Mouse (Mus musculus) neural tube, embryonic 13.5 days (tissue): ENCODE data around the gene Gm21972. TPM values are rescaled to one million over a fixed set of nuclear protein-coding genes. Genes with fewer than 3 reads are reported as not detected.

Experiments
- ATAC-seq: fragments of 200-750 bp; cut with Nextera tagmentation; 2 replicates; pipeline ENCODE4 v1.8.0; 2017; ENCODE audit warnings: low read depth, mild to moderate bottlenecking, moderate TSS enrichment, moderate library complexity
- H3K27ac ChIP-seq: fragments of 300-500 bp; sonication (generic); replicated peaks from 2 replicates; pipeline ENCODE4 v1.5.1; 2015; ENCODE audit warnings: moderate library complexity, mild to moderate bottlenecking, inconsistent platforms
- H3K27me3 ChIP-seq: fragments of 300-500 bp; sonication (generic); 2 replicates; pipeline ENCODE4 v1.6.1; 2015; ENCODE audit warnings: mild to moderate bottlenecking, inconsistent platforms
- H3K36me3 ChIP-seq: fragments of 300-500 bp; sonication (generic); 2 replicates; pipeline ENCODE4 v1.6.1; 2015; ENCODE audit warnings: mild to moderate bottlenecking, inconsistent platforms
- H3K4me1 ChIP-seq: fragments of 300-500 bp; sonication (generic); replicated peaks from 2 replicates; pipeline ENCODE4 v1.6.1; 2015; ENCODE audit warnings: inconsistent platforms
- H3K4me2 ChIP-seq: fragments of 300-500 bp; sonication (generic); 2 replicates; pipeline ENCODE4 v1.6.1; 2015; ENCODE audit warnings: inconsistent platforms, mild to moderate bottlenecking, moderate library complexity
- H3K4me3 ChIP-seq: fragments of 300-500 bp; sonication (generic); 2 replicates; pipeline ENCODE4 v1.5.1; 2015; ENCODE audit warnings: mild to moderate bottlenecking, inconsistent platforms
- H3K9ac ChIP-seq: fragments of 300-500 bp; sonication (generic); 2 replicates; pipeline ENCODE4 v1.6.1; 2015; ENCODE audit warnings: moderate library complexity, mild to moderate bottlenecking, inconsistent platforms
- H3K9me3 ChIP-seq: fragments of 300-500 bp; sonication (generic); 2 replicates; pipeline ENCODE4 v1.6.1; 2016; ENCODE audit warnings: inconsistent platforms
- WGBS: fragments of 180-500 bp; shearing (Covaris S2); methylation state at CpG from one replicate; pipeline ENCODE4 v1.1.7; 2015; 5-methylcytosine and 5-hydroxymethylcytosine counted together
- polyA plus RNA-seq: library from polyadenylated mRNA; unstranded; fragments of >200 nt; fragmentation: Nextera tagmentation; extraction: Ambion mirVana; gene quantifications from 2 replicates; pipeline ENCODE4 v1.2.1, GENCODE M21; 2015

The Gm21972 gene
- not detected in 2 replicates for polyA plus RNA-seq

- Histone ChIP-seq H3K9ac (no peak within 1 kb of the TSS), H3K27me3 (no peaks in the 10 kb centered on the region), H3K4me2 (no peak within 1 kb of the TSS), H3K4me3 (no peak within 1 kb of the TSS), H3K4me1 (no peaks in the 10 kb centered on the region), H3K27ac (no peak within 1 kb of the TSS), H3K36me3 (peaks cover 85% of the 10 kb centered on the region), H3K9me3 (no peaks in the 10 kb centered on the region)
- 96% methylated on average over 4 of the region's 4 CpGs for WGBS
- no peak for ATAC-seq
Observed at GRCm38 (mm10) chr1:86133337-86133736, at the start of gene Gm21972. Gene Gm21972 (plus strand): TSS chr1:86133637.

- Histone ChIP-seq H3K27me3 (no peaks in the 10 kb centered on the region), H3K4me2 (no peak overlapping the region), H3K27ac (no peak overlapping the region), H3K4me1 (no peaks in the 10 kb centered on the region), H3K9me3 (no peaks in the 10 kb centered on the region), H3K9ac (no peak overlapping the region), H3K4me3 (no peak overlapping the region), H3K36me3 (peaks cover 77% of the 10 kb centered on the region)
- 87% methylated on average over 7 of the region's 7 CpGs for WGBS
- ATAC-seq: no peak
Observed at GRCm38 (mm10) chr1:86094413-86094812, 39.0 kb upstream of the Gm21972 start.

- no peak overlapping the region for H3K4me2 ChIP-seq
- no peak for ATAC-seq
Observed at GRCm38 (mm10) chr1:86105054-86105453, 28.4 kb upstream of the Gm21972 start.

GRCm38 (mm10) chr1:86111779-86112178 is 21.7 kb upstream of the Gm21972 start, which contains the start of gene Htr2b:
Gene Htr2b (minus strand): TSS chr1:86111970.
- H3K27ac ChIP-seq: no peak within 1 kb of the TSS
- no peak within 1 kb of the TSS for H3K9ac ChIP-seq
- peaks cover 5% of the 10 kb centered on the region for H3K36me3 ChIP-seq
- H3K4me2 ChIP-seq: no peak within 1 kb of the TSS
- H3K4me3 ChIP-seq: no peak within 1 kb of the TSS
- no peaks in the 10 kb centered on the region for H3K27me3 ChIP-seq
- 0 out of 2 replicates have a peak, but pooled peaks cover 5% of the 10 kb centered on the region for H3K4me1 ChIP-seq
- no peak for ATAC-seq
- WGBS: 65% methylated on average over 6 of the region's 6 CpGs
- no peaks in the 10 kb centered on the region for H3K9me3 ChIP-seq

More at GRCm38 (mm10) chr1:86105054-86105453, 28.4 kb upstream of the Gm21972 start:
- H3K9ac ChIP-seq: no peak overlapping the region
- H3K4me3 ChIP-seq: no peak overlapping the region
- WGBS: 96% methylated on average over 1 of the region's 1 CpGs
- no peaks in the 10 kb centered on the region for H3K27me3 ChIP-seq
- no peaks in the 10 kb centered on the region for H3K9me3 ChIP-seq
- no peak overlapping the region for H3K27ac ChIP-seq
- peaks cover 12% of the 10 kb centered on the region; the same call in 1 of the 2 replicates for H3K36me3 ChIP-seq
- H3K4me1 ChIP-seq: no peaks in the 10 kb centered on the region

GRCm38 (mm10) chr1:86114141-86114540 is 19.3 kb upstream of the Gm21972 start:
- Histone ChIP-seq H3K9ac (no peak overlapping the region), H3K4me2 (no peak overlapping the region), H3K27me3 (no peaks in the 10 kb centered on the region), H3K9me3 (no peaks in the 10 kb centered on the region), H3K36me3 (peaks cover 25% of the 10 kb centered on the region), H3K4me3 (no peak overlapping the region), H3K27ac (no peak overlapping the region), H3K4me1 (0 out of 2 replicates have a peak, but pooled peaks cover 5% of the 10 kb centered on the region)
- ATAC-seq: no peak
- WGBS: 96% methylated on average over 3 of the region's 3 CpGs

GRCm38 (mm10) chr1:86119549-86119948 is 13.9 kb upstream of the Gm21972 start:
- no peaks in the 10 kb centered on the region for H3K27me3 ChIP-seq
- H3K4me3 ChIP-seq: no peak overlapping the region
- H3K27ac ChIP-seq: no peak overlapping the region
- no peak overlapping the region for H3K4me2 ChIP-seq
- peaks cover 65% of the 10 kb centered on the region for H3K36me3 ChIP-seq
- H3K4me1 ChIP-seq: no peaks in the 10 kb centered on the region
- ATAC-seq: no peak
- H3K9me3 ChIP-seq: no peaks in the 10 kb centered on the region
- no peak overlapping the region for H3K9ac ChIP-seq
- 90% methylated on average over 4 of the region's 4 CpGs for WGBS

- H3K4me3 ChIP-seq: no peak overlapping the region
- no peaks in the 10 kb centered on the region for H3K27me3 ChIP-seq
- no peak for ATAC-seq
- 92% methylated on average over 2 of the region's 2 CpGs for WGBS
- H3K9me3 ChIP-seq: no peaks in the 10 kb centered on the region
- H3K4me1 ChIP-seq: no peaks in the 10 kb centered on the region
- no peak overlapping the region for H3K9ac ChIP-seq
- H3K4me2 ChIP-seq: no peak overlapping the region
- peaks cover 82% of the 10 kb centered on the region for H3K36me3 ChIP-seq
- H3K27ac ChIP-seq: no peak overlapping the region
Observed at GRCm38 (mm10) chr1:86126036-86126435, 7.4 kb upstream of the Gm21972 start.

- ATAC-seq: no peak
- H3K27ac ChIP-seq: no peak overlapping the region
- no peak overlapping the region for H3K4me2 ChIP-seq
- WGBS: 91% methylated on average over 6 of the region's 6 CpGs
- H3K9me3 ChIP-seq: no peaks in the 10 kb centered on the region
- no peak overlapping the region for H3K9ac ChIP-seq
- no peaks in the 10 kb centered on the region for H3K27me3 ChIP-seq
- H3K4me3 ChIP-seq: no peak overlapping the region
- H3K36me3 ChIP-seq: peaks cover 86% of the 10 kb centered on the region
- no peaks in the 10 kb centered on the region for H3K4me1 ChIP-seq
Observed at GRCm38 (mm10) chr1:86135315-86135714, 1.9 kb downstream of the Gm21972 start.

GRCm38 (mm10) chr1:86141081-86141480 is 7.6 kb downstream of the Gm21972 start:
- H3K27ac ChIP-seq: no peak overlapping the region
- H3K4me1 ChIP-seq: no peaks in the 10 kb centered on the region
- no peaks in the 10 kb centered on the region for H3K27me3 ChIP-seq
- H3K4me3 ChIP-seq: no peak overlapping the region
- H3K36me3 ChIP-seq: peaks cover 56% of the 10 kb centered on the region
- H3K9ac ChIP-seq: no peak overlapping the region
- no peak for ATAC-seq
- H3K9me3 ChIP-seq: no peaks in the 10 kb centered on the region
- no peak overlapping the region for H3K4me2 ChIP-seq
- WGBS: 95% methylated on average over 3 of the region's 3 CpGs

GRCm38 (mm10) chr1:86143165-86143564 is 9.7 kb downstream of the Gm21972 start:
- Histone ChIP-seq H3K4me2 (no peak overlapping the region), H3K27ac (no peak overlapping the region), H3K9ac (no peak overlapping the region), H3K4me1 (no peaks in the 10 kb centered on the region), H3K36me3 (peaks cover 37% of the 10 kb centered on the region), H3K27me3 (no peaks in the 10 kb centered on the region), H3K4me3 (no peak overlapping the region), H3K9me3 (no peaks in the 10 kb centered on the region)
- WGBS: 87% methylated on average over 4 of the region's 4 CpGs
- ATAC-seq: no peak

- H3K27ac ChIP-seq: no peak overlapping the region
- H3K27me3 ChIP-seq: no peaks in the 10 kb centered on the region
- WGBS: 80% methylated on average over 21 of the region's 21 CpGs
- H3K9ac ChIP-seq: no peak overlapping the region
- no peak overlapping the region for H3K4me2 ChIP-seq
- H3K9me3 ChIP-seq: no peaks in the 10 kb centered on the region
- H3K4me1 ChIP-seq: no peaks in the 10 kb centered on the region
- H3K4me3 ChIP-seq: no peak overlapping the region
- H3K36me3 ChIP-seq: peaks cover 27% of the 10 kb centered on the region
- ATAC-seq: no peak
Observed at GRCm38 (mm10) chr1:86144001-86144944, 10.8 kb downstream of the Gm21972 start.

GRCm38 (mm10) chr1:86146293-86146692 is 12.9 kb downstream of the Gm21972 start:
- WGBS: 81% methylated on average over 5 of the region's 5 CpGs
- ATAC-seq: no peak
- Histone ChIP-seq H3K4me3 (no peak overlapping the region), H3K27ac (no peak overlapping the region), H3K4me2 (no peak overlapping the region), H3K36me3 (peaks cover 8% of the 10 kb centered on the region; the same call in 1 of the 2 replicates), H3K4me1 (no peaks in the 10 kb centered on the region), H3K9ac (no peak overlapping the region), H3K9me3 (no peaks in the 10 kb centered on the region), H3K27me3 (no peaks in the 10 kb centered on the region)
